Mouse (Mus musculus): ENCODE results near the gene E130208F15Rik.

GRCm38 (mm10) chr7:30362652-30363343, 41.3 kb downstream of the E130208F15Rik start, which contains the start of gene Lrfn3:
- TF ChIP-seq CTCF (IDR thresholded peaks at IDR 0.05; ENCODE audit: control insufficient read depth, insufficient read depth, low read length) (no peak), POLR2A (IDR thresholded peaks at IDR 0.05; ENCODE audit: borderline replicate concordance, control insufficient read depth, low read depth, low read length) (no peak)
